12 mouse cellular contexts compared by ENCODE assay signal in the genomic region with DNA sequence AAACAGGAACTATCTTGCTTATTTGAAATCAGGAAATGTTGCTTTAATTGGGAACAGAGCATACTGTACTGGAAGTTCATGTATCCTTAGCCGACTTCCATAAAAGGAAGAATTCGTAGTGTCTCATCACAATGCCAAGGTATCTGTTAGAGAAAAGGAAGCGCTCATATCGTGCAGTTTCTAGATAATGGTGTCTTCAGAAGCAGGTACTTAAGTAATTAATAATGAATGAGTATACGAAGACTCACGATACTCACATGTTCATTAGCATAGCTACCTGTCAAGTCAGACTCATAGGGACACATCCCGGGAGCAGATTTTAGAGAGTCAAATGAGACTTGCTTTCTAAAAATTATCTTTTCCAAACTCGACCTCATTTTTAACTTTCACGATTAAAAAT. TPM values are rescaled to one million over a fixed set of nuclear protein-coding genes. Genes with fewer than 3 reads are reported as not detected.
DNase-seq lines count a peak whose midpoint lies in the region; ATAC-seq lines count a peak whose summit lies in the region.
"Had no signal": no experiment of that assay in that cellular context is flagged by ENCODE, and none has a peak within 500 bp of the region (broad histone marks: within the 10 kb centered on the region; RNA-seq: fewer than 3 reads in every experiment).

No protein-coding gene starts in this region.

- no peak overlapping the region for H3K9ac ChIP-seq in embryonic facial prominence, embryonic 13.5 days
- H3K9ac ChIP-seq in heart, embryonic 13.5 days, result peak overlapping the region; percentile 55; the same call in 1 of the 2 replicates
- no peak overlapping the region for H3K9ac ChIP-seq in lung, embryonic 15.5 days
- no peak overlapping the region for H3K9ac ChIP-seq in stomach, embryonic 15.5 days
- H3K9ac ChIP-seq: liver, embryonic 13.5 days had no signal

- 0 out of 2 replicates have a peak, but pooled peaks cover 4% of the 10 kb centered on the region for H3K9me3 ChIP-seq in embryonic facial prominence, embryonic 13.5 days
- no peaks in the 10 kb centered on the region for H3K9me3 ChIP-seq in embryonic facial prominence, embryonic 10.5 days
- no peaks in the 10 kb centered on the region for H3K9me3 ChIP-seq in heart, embryonic 13.5 days
- H3K9me3 ChIP-seq in lung, embryonic 15.5 days, result no peaks in the 10 kb centered on the region
- H3K9me3 ChIP-seq in stomach, embryonic 15.5 days, result no peaks in the 10 kb centered on the region
- H3K9me3 ChIP-seq: hindbrain, embryonic 12.5 days; liver, embryonic 13.5 days; midbrain, embryonic 13.5 days had no signal

- H3K36me3 ChIP-seq in embryonic facial prominence, embryonic 13.5 days, result no peaks in the 10 kb centered on the region
- no peaks in the 10 kb centered on the region for H3K36me3 ChIP-seq in embryonic facial prominence, embryonic 10.5 days (replicated peaks)
- H3K36me3 ChIP-seq in heart, embryonic 13.5 days, result peaks cover 9% of the 10 kb centered on the region
- no peaks in the 10 kb centered on the region; the same call in 1 of the 2 replicates for H3K36me3 ChIP-seq in lung, embryonic 15.5 days
- no peaks in the 10 kb centered on the region for H3K36me3 ChIP-seq in stomach, embryonic 15.5 days
- H3K36me3 ChIP-seq: hindbrain, embryonic 12.5 days; liver, embryonic 13.5 days; midbrain, embryonic 13.5 days had no signal

- H3K4me1 ChIP-seq in embryonic facial prominence, embryonic 13.5 days, result peaks cover 23% of the 10 kb centered on the region
- peaks cover 26% of the 10 kb centered on the region for H3K4me1 ChIP-seq in embryonic facial prominence, embryonic 10.5 days
- H3K4me1 ChIP-seq in heart, embryonic 13.5 days, result peaks cover 48% of the 10 kb centered on the region
- peaks cover 22% of the 10 kb centered on the region for H3K4me1 ChIP-seq in lung, embryonic 15.5 days
- H3K4me1 ChIP-seq in stomach, embryonic 15.5 days, result peaks cover 11% of the 10 kb centered on the region

- H3K4me2 ChIP-seq in embryonic facial prominence, embryonic 13.5 days, result 0 out of 2 replicates have a peak overlapping the region, but pooled peaks have one; percentile 2
- H3K4me2 ChIP-seq in heart, embryonic 13.5 days, result peak overlapping the region; percentile 27
- H3K4me2 ChIP-seq in lung, embryonic 15.5 days, result peak overlapping the region; percentile 11; the same call in 1 of the 2 replicates
- no peak overlapping the region for H3K4me2 ChIP-seq in stomach, embryonic 15.5 days

- no peak overlapping the region for H3K4me3 ChIP-seq in embryonic facial prominence, embryonic 13.5 days
- H3K4me3 ChIP-seq in embryonic facial prominence, embryonic 10.5 days, result no peak overlapping the region
- H3K4me3 ChIP-seq in heart, embryonic 13.5 days, result no peak overlapping the region
- no peak overlapping the region for H3K4me3 ChIP-seq in lung, embryonic 15.5 days
- no peak overlapping the region for H3K4me3 ChIP-seq in stomach, embryonic 15.5 days (replicated peaks)

- DNase-seq in embryonic facial prominence, embryonic 10.5 days (ENCODE audit: low spot score), result no peak
- DNase-seq in heart, adult 11 months, result no peak
- DNase-seq in lung, postnatal 10 days, result no peak
- no peak for DNase-seq in adrenal gland, postnatal 14 days
- DNase-seq: liver, embryonic 13.5 days; spleen, adult 18-20 months had no signal

- H3K27me3 ChIP-seq in embryonic facial prominence, embryonic 13.5 days, result peaks cover 24% of the 10 kb centered on the region
- H3K27me3 ChIP-seq in embryonic facial prominence, embryonic 10.5 days (replicated peaks; ENCODE audit: low read depth, poor library complexity, severe bottlenecking), result peaks cover 58% of the 10 kb centered on the region
- peaks cover 12% of the 10 kb centered on the region for H3K27me3 ChIP-seq in heart, embryonic 13.5 days (replicated peaks)
- peaks cover 17% of the 10 kb centered on the region; the same call in 1 of the 2 replicates for H3K27me3 ChIP-seq in lung, embryonic 15.5 days
- 0 out of 2 replicates have a peak, but pooled peaks cover 7% of the 10 kb centered on the region for H3K27me3 ChIP-seq in stomach, embryonic 15.5 days (replicated peaks)

- 65% methylated on average over 9 of the region's 9 CpGs for WGBS in embryonic facial prominence, embryonic 13.5 days
- 80% methylated on average over 9 of the region's 9 CpGs for WGBS in embryonic facial prominence, embryonic 10.5 days
- WGBS in heart, embryonic 13.5 days, result 53% methylated on average over 9 of the region's 9 CpGs
- 53% methylated on average over 9 of the region's 9 CpGs for WGBS in lung, embryonic 15.5 days
- WGBS in stomach, embryonic 15.5 days, result 68% methylated on average over 9 of the region's 9 CpGs

- no peak for ATAC-seq in embryonic facial prominence, embryonic 13.5 days (ENCODE audit: insufficient number of reproducible peaks, insufficient read depth, low FRiP score, low TSS enrichment, low read depth)
- ATAC-seq in heart, embryonic 13.5 days (ENCODE audit: extremely low read depth, insufficient number of reproducible peaks, low FRiP score, low TSS enrichment), result no peak
- ATAC-seq in lung, embryonic 15.5 days (ENCODE audit: borderline replicate concordance, extremely low read depth, low FRiP score, low TSS enrichment), result no peak
- no peak for ATAC-seq in stomach, embryonic 15.5 days (ENCODE audit: insufficient read depth, low FRiP score, low read depth)

- H3K27ac ChIP-seq in embryonic facial prominence, embryonic 13.5 days, result no peak overlapping the region; the same call in 1 of the 2 replicates
- no peak overlapping the region for H3K27ac ChIP-seq in embryonic facial prominence, embryonic 10.5 days (replicated peaks)
- peak overlapping the region; percentile 93 for H3K27ac ChIP-seq in heart, embryonic 13.5 days (replicated peaks)
- H3K27ac ChIP-seq in lung, embryonic 15.5 days, result peak overlapping the region; percentile 58
- H3K27ac ChIP-seq in stomach, embryonic 15.5 days, result peak overlapping the region; percentile 71; the same call in 1 of the 2 replicates
- H3K27ac ChIP-seq: hindbrain, embryonic 12.5 days; liver, embryonic 13.5 days; midbrain, embryonic 13.5 days had no signal

RNA-seq across cellular contexts. Expression of a gene that starts 30.6 kb away (rescaled TPM):
- polyA plus RNA-seq in embryonic facial prominence, embryonic 13.5 days (2015; fragmentation: Nextera tagmentation; extraction: Ambion mirVana), result 9.4 and 10.1 TPM in 2 replicates
- 3.6 and 4.4 TPM in 2 replicates for polyA plus RNA-seq in embryonic facial prominence, embryonic 10.5 days (2016; fragmentation: Nextera tagmentation; extraction: Ambion mirVana)
- 11.0 and 14.6 TPM in 2 replicates for polyA plus RNA-seq in heart, embryonic 13.5 days (2015; fragmentation: Nextera tagmentation; extraction: Ambion mirVana)
- polyA plus RNA-seq in lung, embryonic 15.5 days (2015; fragmentation: Nextera tagmentation; extraction: Ambion mirVana), result 7.2 and 7.7 TPM in 2 replicates
- 29.0 and 32.8 TPM in 2 replicates for polyA plus RNA-seq in stomach, embryonic 15.5 days (2015; fragmentation: Nextera tagmentation; extraction: Ambion mirVana)
- total RNA-seq in adrenal gland, postnatal 14 days (2021), result 11.2 and 11.8 TPM in 2 replicates

Comparison
In these comparisons a context has a peak if more than half of its experiments do, and no peak if none do; other contexts are left out.
1. H3K27ac ChIP-seq: peak in heart, embryonic 13.5 days (single experiment), lung, embryonic 15.5 days (single experiment) and stomach, embryonic 15.5 days (single experiment); none in embryonic facial prominence, embryonic 13.5 days (single experiment) and embryonic facial prominence, embryonic 10.5 days (single experiment).